Mouse (Mus musculus) inflammation-experienced regulatory T-cells (primary cell): ENCODE measurements around the gene Btf3l4. TPM values are rescaled to one million over a fixed set of nuclear protein-coding genes. Genes with fewer than 3 reads are reported as not detected.

Experiments used
- polyA plus RNA-seq, 2 experiments: library from polyadenylated mRNA; unstranded; fragments of 100-300 nt; shearing (Covaris generic); gene quantifications; one replicate each; pipeline ENCODE4 v1.2.1; 2017

Btf3l4 gene
- polyA plus RNA-seq = 10 to 100 TPM; 41.3 to 59.1 TPM

GRCm38 (mm10) chr4:108832916-108833827 is at the start of gene Btf3l4:
Btf3l4 (minus strand) TSS chr4:108833614.

GRCm38 (mm10) chr4:108878963-108879822 is 45.8 kb upstream of the Btf3l4 start, which contains the start of gene Rab3b:
Rab3b (plus strand) TSS chr4:108879063.

GRCm38 (mm10) chr4:108848505-108848848 is 15.1 kb upstream of the Btf3l4 start, which contains the start of gene A730015C16Rik:
A730015C16Rik (minus strand) TSS chr4:108848619.

GRCm38 (mm10) chr4:108847715-108848504 is 14.5 kb upstream of the Btf3l4 start, which contains the start of gene Kti12:
Kti12 (plus strand) TSS chr4:108847785.

GRCm38 (mm10) chr4:108834115-108834970 is 929 bp upstream of the Btf3l4 start, which contains the start of gene Txndc12:
Txndc12 (plus strand) TSS chr4:108834601.

GRCm38 (mm10) chr4:108780057-108780863 is 53.2 kb downstream of the Btf3l4 start, which contains the start of gene Zfyve9:
Zfyve9 (minus strand) TSS chr4:108780798.

Other genes starting within 250 kb of the Btf3l4 start
- 10 to 100 TPM; 91.8 to 98.0 TPM for gene Cc2d1b, start 213.7 kb downstream of the Btf3l4 start, polyA plus RNA-seq
- gene 3110021N24Rik, start 114.0 kb downstream of the Btf3l4 start, polyA plus RNA-seq = under 1 TPM in 1 of 2 experiments, not detected in 1; 0.64 TPM
- gene Zfyve9, start 52.8 kb downstream of the Btf3l4 start, polyA plus RNA-seq = under 1 TPM; 0.37 to 0.61 TPM
- 10 to 100 TPM; 20.4 to 30.8 TPM for gene Txndc12, start 987 bp upstream of the Btf3l4 start, polyA plus RNA-seq
- gene Kti12, start 14.2 kb upstream of the Btf3l4 start, polyA plus RNA-seq = 10 to 100 TPM; 56.2 to 84.2 TPM
- gene A730015C16Rik, start 15.0 kb upstream of the Btf3l4 start, polyA plus RNA-seq = under 1 TPM; 0.29 to 0.39 TPM
- gene Rab3b, start 45.4 kb upstream of the Btf3l4 start, polyA plus RNA-seq = 1 to 10 TPM in 1 of 2 experiments, under 1 TPM in 1; 0.40 to 2.2 TPM
- 100 to 1,000 TPM; 102 to 113 TPM for gene Nrd1, start 167.0 kb upstream of the Btf3l4 start, polyA plus RNA-seq